Mouse (Mus musculus): ENCODE data around the gene Tnrc6b. TPM values are rescaled to one million over a fixed set of nuclear protein-coding genes. Genes with fewer than 3 reads are reported as not detected.
"Not testable (repeated sequence)": the region's sequence is repeated elsewhere in the genome, so short reads cannot be mapped to it uniquely, and the experiment has no call there.

The Tnrc6b gene
- polyA plus RNA-seq, 1 experiment from 2014 or later, result 34.7 TPM

- no peak for ATAC-seq (ENCODE audit: low FRiP score, low read depth)
- 87% methylated on average over 21 of the region's 21 CpGs for WGBS
- no peak overlapping the region for H3K4me2 ChIP-seq (replicated peaks)
- H3K27me3 ChIP-seq, result no peaks in the 10 kb centered on the region
- H3K4me3 ChIP-seq, result no peak overlapping the region
- no peak overlapping the region for H3K9ac ChIP-seq
- H3K27ac ChIP-seq, result no peak overlapping the region; the same call in 1 of the 2 replicates
- peaks cover 57% of the 10 kb centered on the region for H3K36me3 ChIP-seq
- H3K9me3 ChIP-seq, result no peaks in the 10 kb centered on the region
- H3K4me1 ChIP-seq, result no peaks in the 10 kb centered on the region
These were observed 165.1 kb downstream of the Tnrc6b start for GRCm38 (mm10) chr15:80876231-80876630.

DNA sequence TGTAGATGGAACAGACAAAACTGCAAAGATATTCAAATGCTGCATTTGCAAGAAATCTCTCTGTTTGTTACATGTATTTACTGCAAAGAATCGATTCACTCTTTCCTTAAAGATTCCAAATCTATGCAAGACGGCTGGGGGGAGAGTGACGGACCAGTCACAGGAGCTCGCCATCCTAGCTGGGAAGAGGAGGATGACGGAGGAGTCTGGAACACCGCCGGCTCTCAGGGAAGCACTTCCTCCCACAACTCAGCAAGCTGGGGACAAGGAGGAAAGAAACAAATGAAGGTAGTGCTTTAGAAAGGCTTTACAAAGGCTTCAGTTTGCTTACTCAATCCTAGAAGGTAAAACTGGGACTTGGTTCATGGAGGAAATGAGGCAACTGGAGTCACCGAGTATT lies 173.0 kb downstream of the Tnrc6b start:
- no peak overlapping the region for H3K4me2 ChIP-seq (replicated peaks)
- H3K9ac ChIP-seq, result no peak overlapping the region
- ATAC-seq (ENCODE audit: low FRiP score, low read depth), result no peak
- no peak overlapping the region for H3K4me3 ChIP-seq
- no peaks in the 10 kb centered on the region for H3K4me1 ChIP-seq
- H3K27ac ChIP-seq, result no peak overlapping the region
- peaks cover 84% of the 10 kb centered on the region for H3K36me3 ChIP-seq
- 87% methylated on average over 8 of the region's 8 CpGs for WGBS
- no peaks in the 10 kb centered on the region for H3K27me3 ChIP-seq
- no peaks in the 10 kb centered on the region for H3K9me3 ChIP-seq

DNA sequence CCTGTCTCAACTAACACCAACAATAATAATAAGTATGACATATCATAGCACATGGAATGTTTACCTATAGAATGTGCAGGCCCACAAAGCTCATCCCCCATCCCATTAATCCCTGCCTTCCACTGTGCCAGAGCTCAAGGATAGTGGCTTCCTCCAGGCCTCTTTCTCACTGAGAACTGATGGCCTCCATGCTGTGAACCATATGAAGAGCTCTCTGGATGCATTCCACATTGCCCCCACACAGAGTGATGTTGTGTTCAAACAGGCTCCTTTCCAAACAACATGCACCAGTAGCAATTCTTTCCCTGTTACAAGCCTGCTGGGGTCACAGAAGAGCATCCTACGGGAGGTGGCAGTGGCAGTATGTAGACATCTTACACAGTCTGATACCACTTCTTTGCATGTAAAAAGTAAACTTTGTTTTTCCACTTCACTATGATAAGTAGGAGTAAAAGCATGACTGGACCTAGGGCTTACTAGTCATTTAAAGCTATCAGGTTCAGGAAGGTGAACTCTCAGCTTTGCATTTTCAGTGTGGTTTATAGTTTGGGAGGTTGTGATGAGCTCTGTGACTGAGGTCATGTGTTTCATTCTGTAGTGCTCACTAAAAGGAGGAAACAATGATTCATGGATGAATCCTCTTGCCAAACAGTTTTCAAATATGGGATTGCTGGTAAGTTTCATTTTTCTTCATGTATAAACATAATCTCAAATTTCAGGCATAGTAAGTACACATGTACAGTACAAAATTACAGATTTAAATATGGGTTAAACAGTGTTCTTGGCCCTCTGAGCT lies 175.4 kb downstream of the Tnrc6b start:
- H3K4me3 ChIP-seq, result no peak overlapping the region
- H3K27ac ChIP-seq, result no peak overlapping the region
- H3K9ac ChIP-seq, result no peak overlapping the region
- no peaks in the 10 kb centered on the region for H3K9me3 ChIP-seq
- no peaks in the 10 kb centered on the region for H3K4me1 ChIP-seq
- WGBS, result 93% methylated on average over 1 of the region's 1 CpGs
- no peak for ATAC-seq (ENCODE audit: low FRiP score, low read depth)
- no peak overlapping the region for H3K4me2 ChIP-seq (replicated peaks)
- H3K27me3 ChIP-seq, result no peaks in the 10 kb centered on the region
- peaks cover 80% of the 10 kb centered on the region for H3K36me3 ChIP-seq

- no peaks in the 10 kb centered on the region for H3K9me3 ChIP-seq
- H3K27ac ChIP-seq, result no peak overlapping the region
- H3K36me3 ChIP-seq, result peaks cover 82% of the 10 kb centered on the region
- ATAC-seq (ENCODE audit: low FRiP score, low read depth), result no peak
- WGBS, result 92% methylated on average over 3 of the region's 3 CpGs
- H3K9ac ChIP-seq, result no peak overlapping the region
- H3K4me2 ChIP-seq (replicated peaks), result no peak overlapping the region
- H3K27me3 ChIP-seq, result no peaks in the 10 kb centered on the region
- no peak overlapping the region for H3K4me3 ChIP-seq
- no peaks in the 10 kb centered on the region for H3K4me1 ChIP-seq
These were observed 181.2 kb downstream of the Tnrc6b start for GRCm38 (mm10) chr15:80892341-80892740.

- H3K4me2 ChIP-seq (replicated peaks), result no peak overlapping the region
- peaks cover 85% of the 10 kb centered on the region for H3K36me3 ChIP-seq
- no peak overlapping the region for H3K9ac ChIP-seq
- H3K27me3 ChIP-seq, result no peaks in the 10 kb centered on the region
- no peak overlapping the region for H3K4me3 ChIP-seq
- WGBS, result 91% methylated on average over 10 of the region's 10 CpGs
- ATAC-seq (ENCODE audit: low FRiP score, low read depth), result no peak
- H3K4me1 ChIP-seq, result no peaks in the 10 kb centered on the region
- H3K27ac ChIP-seq, result no peak overlapping the region
- H3K9me3 ChIP-seq, result no peaks in the 10 kb centered on the region
These were observed 185.6 kb downstream of the Tnrc6b start for GRCm38 (mm10) chr15:80896741-80897140.

GRCm38 (mm10) chr15:80897911-80898310 lies 186.8 kb downstream of the Tnrc6b start:
- no peak overlapping the region for H3K4me3 ChIP-seq
- 92% methylated on average over 5 of the region's 5 CpGs for WGBS
- ATAC-seq (ENCODE audit: low FRiP score, low read depth), result no peak
- H3K27me3 ChIP-seq, result no peaks in the 10 kb centered on the region
- H3K9me3 ChIP-seq, result no peaks in the 10 kb centered on the region
- no peaks in the 10 kb centered on the region for H3K4me1 ChIP-seq
- H3K4me2 ChIP-seq (replicated peaks), result no peak overlapping the region
- H3K36me3 ChIP-seq, result peaks cover 91% of the 10 kb centered on the region
- no peak overlapping the region for H3K9ac ChIP-seq
- no peak overlapping the region for H3K27ac ChIP-seq

DNA sequence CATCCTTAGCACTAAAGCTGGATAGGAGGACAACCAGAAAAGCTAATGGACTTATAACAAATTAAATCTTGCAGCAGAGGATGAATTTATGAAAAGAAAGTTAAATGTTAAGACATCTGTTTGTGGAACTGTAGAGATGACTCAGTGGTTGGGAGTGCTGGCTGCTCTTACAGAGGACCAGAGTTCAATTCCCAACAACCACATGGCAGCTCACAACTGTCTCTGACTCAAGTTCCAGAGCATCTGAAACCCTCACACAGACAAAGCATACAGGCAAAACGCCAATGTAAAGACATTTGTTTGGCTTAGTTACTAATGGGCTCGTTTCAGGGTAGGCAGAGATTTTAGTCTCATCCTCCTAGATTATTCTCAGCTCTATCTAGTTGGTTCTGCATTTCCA lies 188.7 kb downstream of the Tnrc6b start:
- no peaks in the 10 kb centered on the region for H3K4me1 ChIP-seq
- H3K27ac ChIP-seq, result no peak overlapping the region
- H3K9ac ChIP-seq, result no peak overlapping the region
- no peak for ATAC-seq (ENCODE audit: low FRiP score, low read depth)
- no peak overlapping the region for H3K4me3 ChIP-seq
- 81% methylated on average over 2 of the region's 2 CpGs for WGBS
- no peaks in the 10 kb centered on the region for H3K27me3 ChIP-seq
- H3K9me3 ChIP-seq, result no peaks in the 10 kb centered on the region
- H3K4me2 ChIP-seq (replicated peaks), result no peak overlapping the region
- H3K36me3 ChIP-seq, result peaks cover 96% of the 10 kb centered on the region

GRCm38 (mm10) chr15:80901806-80902513 lies 190.8 kb downstream of the Tnrc6b start:
- no peaks in the 10 kb centered on the region for H3K27me3 ChIP-seq
- H3K4me2 ChIP-seq (replicated peaks), result no peak overlapping the region
- H3K4me1 ChIP-seq, result no peaks in the 10 kb centered on the region
- H3K9me3 ChIP-seq, result no peaks in the 10 kb centered on the region
- H3K4me3 ChIP-seq, result no peak overlapping the region
- H3K9ac ChIP-seq, result no peak overlapping the region
- 89% methylated on average over 6 of the region's 6 CpGs for WGBS
- H3K36me3 ChIP-seq, result peaks cover 96% of the 10 kb centered on the region
- ATAC-seq (ENCODE audit: low FRiP score, low read depth), result no peak
- H3K27ac ChIP-seq, result no peak overlapping the region

GRCm38 (mm10) chr15:80904776-80905175 lies 193.7 kb downstream of the Tnrc6b start:
- not testable (repeated sequence) for H3K9ac ChIP-seq; ATAC-seq (ENCODE audit: low FRiP score, low read depth); H3K4me2 ChIP-seq (replicated peaks); H3K4me1 ChIP-seq; H3K27me3 ChIP-seq; H3K9me3 ChIP-seq; H3K27ac ChIP-seq; H3K4me3 ChIP-seq
- 93% methylated on average over 6 of the region's 6 CpGs for WGBS
- H3K36me3 ChIP-seq, result peaks cover 94% of the 10 kb centered on the region

- ATAC-seq (ENCODE audit: low FRiP score, low read depth), result no peak
- no peak overlapping the region for H3K4me3 ChIP-seq
- no peaks in the 10 kb centered on the region for H3K27me3 ChIP-seq
- 89% methylated on average over 3 of the region's 3 CpGs for WGBS
- H3K27ac ChIP-seq, result no peak overlapping the region
- H3K4me2 ChIP-seq (replicated peaks), result no peak overlapping the region
- H3K4me1 ChIP-seq, result no peaks in the 10 kb centered on the region
- no peaks in the 10 kb centered on the region for H3K9me3 ChIP-seq
- H3K36me3 ChIP-seq, result peaks cover 90% of the 10 kb centered on the region
- no peak overlapping the region for H3K9ac ChIP-seq
These were observed 199.1 kb downstream of the Tnrc6b start for GRCm38 (mm10) chr15:80910183-80910582.

GRCm38 (mm10) chr15:80910790-80911531 lies 199.8 kb downstream of the Tnrc6b start:
- Histone ChIP-seq H3K4me2 (replicated peaks) (no peak overlapping the region), H3K27me3 (no peaks in the 10 kb centered on the region), H3K4me3 (no peak overlapping the region), H3K4me1 (no peaks in the 10 kb centered on the region), H3K9me3 (no peaks in the 10 kb centered on the region), H3K27ac (no peak overlapping the region), H3K36me3 (peaks cover 89% of the 10 kb centered on the region), H3K9ac (no peak overlapping the region)
- no peak for ATAC-seq (ENCODE audit: low FRiP score, low read depth)
- 94% methylated on average over 4 of the region's 4 CpGs for WGBS

DNA sequence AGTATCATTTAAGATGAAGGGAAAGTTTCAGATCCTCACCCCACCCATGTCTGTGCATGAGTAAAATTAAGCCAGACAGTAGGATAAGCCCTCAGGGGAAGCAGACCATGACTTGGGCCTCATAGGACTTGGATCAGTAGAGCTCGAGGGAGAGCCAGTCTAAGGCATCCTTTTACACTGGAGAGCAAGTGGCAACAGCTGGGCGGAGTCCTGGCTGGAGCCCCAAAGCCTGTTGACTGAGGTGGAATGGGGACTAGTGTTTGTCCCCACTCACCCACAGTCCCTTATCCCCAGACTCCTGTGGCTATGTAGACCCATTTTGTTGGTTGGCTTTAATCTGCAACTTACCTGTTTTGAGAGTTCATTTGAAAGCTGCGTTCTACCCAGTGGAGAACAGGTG lies 201.1 kb downstream of the Tnrc6b start:
- Histone ChIP-seq H3K27ac (no peak overlapping the region), H3K4me2 (replicated peaks) (no peak overlapping the region), H3K4me3 (no peak overlapping the region), H3K4me1 (no peaks in the 10 kb centered on the region), H3K9ac (no peak overlapping the region), H3K9me3 (no peaks in the 10 kb centered on the region), H3K27me3 (no peaks in the 10 kb centered on the region), H3K36me3 (peaks cover 87% of the 10 kb centered on the region)
- ATAC-seq (ENCODE audit: low FRiP score, low read depth), result no peak
- 80% methylated on average over 3 of the region's 3 CpGs for WGBS

Measured in limb, embryonic 13.5 days (tissue).